Mouse (Mus musculus) testis, adult 2 months (tissue): ENCODE data around the gene Slit3.

Experiments
- CTCF ChIP-seq: fragments of 200-500 bp; IDR thresholded peaks from 2 replicates; pipeline ENCODE4 v1.5.1; 2012; ENCODE audit warnings: low read depth, mild to moderate bottlenecking, inconsistent platforms, low read length, moderate library complexity; ENCODE audit not compliant: control insufficient read depth, insufficient read depth, insufficient replicate concordance
- POLR2A ChIP-seq: fragments of 200-500 bp; IDR thresholded peaks from 2 replicates; pipeline ENCODE4 v1.6.1; 2012; ENCODE audit warnings: low read depth, mild to moderate bottlenecking, inconsistent platforms, low read length, moderate library complexity; ENCODE audit not compliant: control insufficient read depth

DNA sequence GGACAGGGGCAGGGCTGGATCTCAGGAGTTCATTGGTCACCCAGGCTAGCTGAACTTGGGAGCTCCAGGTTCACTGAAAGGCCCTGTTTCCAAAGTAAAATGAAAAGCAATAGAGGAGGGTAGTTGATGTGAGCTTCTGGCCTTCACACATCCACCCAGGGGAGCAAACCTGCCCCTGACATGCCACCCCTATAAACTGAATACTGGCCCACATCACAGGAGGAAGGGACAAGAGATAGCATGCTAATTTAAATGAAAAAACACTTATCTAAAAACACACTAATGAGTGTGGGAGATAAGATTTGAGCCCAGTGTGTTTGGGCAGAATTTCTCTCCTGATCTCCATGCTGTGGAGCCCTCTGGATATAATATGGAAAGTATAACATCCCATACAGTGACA is 475.0 kb downstream of the Slit3 start:
- TF ChIP-seq CTCF = no peak
- TF ChIP-seq POLR2A = no peak
